Mouse (Mus musculus): ENCODE measurements around the gene Zbtb2.

DNA sequence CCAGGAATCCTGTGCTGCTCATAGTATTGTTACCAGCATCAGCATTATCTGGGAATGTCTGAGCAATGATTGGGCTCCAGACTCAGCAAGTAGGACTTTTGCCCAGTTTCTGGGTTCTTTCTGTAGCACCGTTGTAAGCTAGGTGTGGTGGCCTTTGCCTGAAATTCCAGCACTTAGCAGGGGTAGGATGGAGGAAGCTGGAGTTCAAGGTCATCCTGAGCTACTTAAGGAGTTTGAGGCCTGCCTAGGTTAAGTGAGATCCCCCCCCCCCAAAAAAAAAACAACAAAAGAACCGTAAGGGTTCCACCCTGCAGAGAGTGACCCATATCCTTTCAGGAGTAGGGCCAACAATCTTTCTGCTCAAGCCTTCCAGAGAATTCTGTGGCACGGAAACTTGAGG, 23.3 kb downstream of the Zbtb2 start:
- TF ChIP-seq CTCF (IDR thresholded peaks at IDR 0.05; ENCODE audit: control insufficient read depth, insufficient read depth, insufficient replicate concordance, low read depth, low read length) (no peak), POLR2A (IDR thresholded peaks at IDR 0.05; ENCODE audit: control insufficient read depth, low read depth, low read length) (no peak)

Data from testis, adult 2 months (tissue).